Mouse (Mus musculus): ENCODE data around the gene Tmx2.
A peak's percentile ranks its signal among the peaks of the same experiment; 100 is the strongest.
"Not testable (repeated sequence)": the region's sequence is repeated elsewhere in the genome, so short reads cannot be mapped to it uniquely, and the experiment has no call there.

The Tmx2 gene

GRCm38 (mm10) chr2:84679016-84679415 is at the start of gene Tmx2:
TSS of gene Tmx2 (minus strand) at chr2:84679140.
- DNase-seq (ENCODE audit: low read depth) = no peak

DNA sequence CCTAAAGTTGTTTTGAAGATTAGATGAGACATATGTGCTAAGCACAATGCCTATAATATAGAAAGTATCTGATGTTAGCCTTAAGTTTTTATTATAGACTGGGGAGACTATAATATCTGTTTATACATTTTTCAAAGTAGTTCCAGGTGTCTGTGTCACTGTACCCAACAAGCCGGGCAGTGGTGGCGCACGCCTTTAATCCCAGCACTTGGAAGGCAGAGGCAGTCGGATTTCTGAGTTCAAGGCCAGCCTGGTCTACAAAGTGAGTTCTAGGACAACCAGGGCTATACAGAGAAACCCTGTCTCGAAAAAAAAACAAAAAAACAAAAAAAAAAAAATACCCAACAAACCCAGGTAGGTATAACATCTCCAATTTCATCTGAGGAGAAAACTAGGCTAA is 49.3 kb upstream of the Tmx2 start:
- not testable (repeated sequence) for DNase-seq (ENCODE audit: low read depth)

GRCm38 (mm10) chr2:84727172-84727858 is 48.4 kb upstream of the Tmx2 start, which contains the start of gene Clp1:
TSS of gene Clp1 (minus strand) at chr2:84727350.
- DNase-seq (ENCODE audit: low read depth) = peak; percentile 99

DNA sequence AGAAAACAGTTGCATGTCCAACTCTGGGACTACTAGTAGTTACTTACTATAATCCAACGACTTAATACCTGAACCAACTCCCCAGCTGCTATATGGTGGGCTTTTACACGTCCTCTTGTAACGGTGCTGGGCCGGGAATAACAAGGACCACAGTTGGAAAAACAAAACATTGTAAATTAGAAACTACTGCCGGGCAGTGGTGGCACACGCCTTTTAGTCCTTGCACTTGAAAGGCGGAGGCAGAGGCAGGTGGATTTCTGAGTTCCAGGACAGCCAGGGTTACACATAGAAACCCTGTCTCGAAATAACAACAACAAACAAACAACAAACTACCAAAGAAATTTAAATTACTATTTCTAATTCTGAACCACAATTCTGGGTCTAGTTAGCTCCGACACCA is 47.8 kb upstream of the Tmx2 start:
- DNase-seq (ENCODE audit: low read depth) = no peak

GRCm38 (mm10) chr2:84725770-84726169 is 46.8 kb upstream of the Tmx2 start:
- no peak for DNase-seq (ENCODE audit: low read depth)

DNA sequence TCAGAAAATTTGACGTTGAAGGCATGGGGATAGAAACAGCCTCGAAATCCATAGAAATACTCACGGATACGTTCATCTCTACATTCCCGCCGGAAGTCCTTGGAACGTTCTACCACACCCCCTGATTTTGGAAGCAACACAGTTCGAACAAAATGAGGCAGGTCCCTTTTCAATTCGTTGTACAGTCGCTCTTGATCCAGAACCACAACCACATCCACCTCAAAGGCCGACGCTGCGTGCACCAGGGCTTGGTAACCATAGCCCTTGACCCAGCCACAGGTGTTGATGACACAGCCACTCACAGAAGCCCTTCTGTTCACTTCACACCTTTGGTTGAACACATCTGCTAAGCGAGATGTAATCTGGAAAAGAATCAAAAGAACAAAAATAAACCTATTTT is 44.9 kb upstream of the Tmx2 start:
- no peak for DNase-seq (ENCODE audit: low read depth)

- no peak for DNase-seq (ENCODE audit: low read depth)
Measured at GRCm38 (mm10) chr2:84721182-84721581, 42.2 kb upstream of the Tmx2 start.

- no peak for DNase-seq (ENCODE audit: low read depth)
Measured at GRCm38 (mm10) chr2:84720718-84721117, 41.8 kb upstream of the Tmx2 start.

DNA sequence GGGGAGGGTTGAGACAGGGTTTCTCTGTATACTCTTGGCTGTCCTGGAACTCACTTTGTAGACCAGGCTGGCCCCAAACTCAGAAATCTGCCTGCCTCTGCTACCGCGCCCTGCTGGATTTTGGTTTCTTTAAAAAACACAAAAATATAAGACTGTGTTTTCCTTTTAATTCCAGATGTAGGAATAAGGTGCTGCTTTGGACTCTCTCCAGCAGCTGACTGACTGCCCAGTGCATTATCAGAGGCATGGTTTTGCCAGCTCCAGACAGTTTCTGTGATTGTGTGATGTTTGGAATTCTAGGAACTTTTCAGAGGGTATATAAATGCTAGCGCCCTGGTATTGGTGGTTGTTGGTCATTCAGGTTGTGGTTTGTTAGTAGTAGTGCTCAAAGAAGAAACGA is 38.4 kb upstream of the Tmx2 start:
- no peak for DNase-seq (ENCODE audit: low read depth)

DNA sequence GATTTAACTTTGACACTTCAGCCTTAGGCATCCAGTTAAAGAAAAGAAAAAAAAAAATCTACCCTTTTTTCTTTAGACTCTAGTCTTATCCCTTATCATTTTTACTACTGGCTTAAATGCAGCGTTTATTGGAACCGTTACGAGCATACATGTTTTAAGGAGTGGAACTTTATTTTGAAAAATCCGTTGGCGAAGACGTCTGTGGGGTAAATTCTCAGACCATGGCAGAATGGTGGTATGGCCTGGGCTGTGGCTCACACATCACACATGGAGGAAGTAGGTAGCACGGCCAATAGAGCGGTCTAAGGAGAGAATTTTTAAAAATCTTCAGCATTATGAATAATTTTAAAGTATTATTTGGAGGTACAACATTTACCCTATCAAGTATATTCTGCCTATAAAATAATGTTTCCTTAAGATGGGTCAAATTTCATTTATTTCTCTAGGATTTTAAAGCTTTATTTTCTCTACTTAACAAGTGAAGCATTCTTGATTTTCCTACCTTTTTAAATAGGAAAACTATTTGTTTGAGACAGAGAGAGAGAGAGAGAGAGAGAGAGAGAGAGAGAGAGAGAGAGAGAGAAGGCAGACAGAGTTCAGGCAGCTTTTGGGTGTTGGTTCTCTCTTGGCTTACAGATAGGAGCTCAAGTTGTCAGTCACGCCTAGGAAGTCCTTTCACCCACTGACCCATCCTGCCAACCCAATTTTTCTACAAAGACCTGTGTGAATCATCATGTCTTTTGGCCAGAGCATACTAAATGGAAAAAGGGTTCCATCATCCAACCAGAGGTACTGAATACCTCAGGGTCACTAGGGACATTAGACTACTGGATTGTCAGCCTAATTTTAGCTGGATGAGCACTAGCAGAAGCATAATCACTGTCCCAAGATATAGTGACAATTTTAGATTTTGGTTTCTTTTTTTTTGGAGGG is 37.7 kb upstream of the Tmx2 start:
- DNase-seq (ENCODE audit: low read depth) = no peak

DNA sequence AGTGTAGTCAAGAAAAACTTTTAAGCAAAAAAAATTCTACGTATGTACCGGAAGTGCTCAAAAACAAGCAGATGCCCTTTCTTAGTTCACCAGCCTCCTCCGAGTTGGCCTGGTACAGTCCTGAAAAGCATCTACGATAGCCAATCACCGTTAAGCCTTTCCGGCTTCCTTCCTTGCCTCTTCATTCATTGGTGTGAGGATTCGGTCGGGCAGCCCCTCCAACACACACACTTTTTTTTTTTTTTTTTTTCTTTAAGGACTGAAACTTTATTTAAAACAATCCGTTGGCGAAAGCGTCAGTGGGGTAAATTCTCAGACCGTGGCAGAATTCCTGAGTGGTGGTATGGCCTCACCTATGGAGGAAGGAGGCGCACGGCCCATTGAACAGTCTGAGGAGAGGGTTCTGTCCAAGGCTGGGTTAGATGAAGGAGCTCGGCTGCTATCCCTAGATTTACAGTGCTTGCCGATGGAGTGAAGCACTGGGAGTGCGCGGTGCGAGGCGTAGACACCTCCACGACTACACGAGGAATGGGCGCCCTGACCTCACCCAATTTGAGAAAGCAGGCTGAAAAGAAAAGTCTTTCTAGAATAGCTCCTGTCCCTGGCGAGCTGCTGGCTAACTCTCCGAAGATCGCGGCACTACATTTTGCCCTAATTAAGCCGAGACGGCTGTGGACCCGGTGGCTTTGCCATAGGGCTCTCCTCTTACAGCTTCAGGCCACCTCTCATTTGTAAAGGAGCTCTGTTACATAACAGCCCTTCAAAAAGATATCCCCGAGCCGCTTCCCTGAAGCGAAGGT is 36.8 kb upstream of the Tmx2 start:
- peak; percentile 85 for DNase-seq (ENCODE audit: low read depth)

DNA sequence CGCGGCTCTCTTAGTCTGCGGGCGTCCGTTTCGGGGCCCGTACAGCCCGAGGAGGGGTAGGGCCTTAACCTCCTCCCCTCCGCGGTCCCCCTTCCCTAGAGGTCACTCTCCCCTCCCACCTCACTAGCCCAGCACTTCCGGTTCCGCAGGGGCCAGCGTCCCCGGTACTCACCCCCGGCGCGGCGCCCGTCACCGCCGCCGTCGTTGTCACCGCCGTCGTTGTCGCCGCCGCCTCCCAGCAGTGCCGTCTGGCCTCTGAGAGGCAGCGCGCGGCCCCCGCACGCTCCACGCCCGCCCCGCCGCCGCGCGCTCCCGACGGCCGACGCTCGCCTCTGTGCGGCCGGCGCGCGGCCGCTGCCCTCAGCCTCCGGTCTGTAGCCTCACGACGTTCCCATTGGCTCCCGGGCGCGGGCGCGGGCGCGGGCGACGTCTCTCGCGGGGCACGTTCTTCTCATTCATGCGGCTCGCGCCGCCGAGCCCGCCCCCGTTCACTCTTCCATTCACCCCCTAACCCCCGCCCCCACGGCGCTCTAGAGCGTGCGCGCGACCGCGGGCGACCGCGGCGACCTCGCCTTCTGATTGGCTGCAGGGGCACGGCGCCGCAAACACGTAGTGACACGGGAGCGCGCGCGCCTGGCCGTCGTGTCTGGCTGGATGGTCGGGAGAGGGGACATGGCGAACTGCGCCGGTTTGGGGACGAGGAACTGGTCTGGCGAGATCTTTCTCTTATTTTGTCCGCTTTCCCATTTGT is 36.0 kb upstream of the Tmx2 start, which contains the start of gene Zdhhc5:
TSS of gene Zdhhc5 (minus strand) at position 370 of the 751 bp plus-strand sequence.
- peak; percentile 95 for DNase-seq (ENCODE audit: low read depth)

- no peak for DNase-seq (ENCODE audit: low read depth)
Measured at GRCm38 (mm10) chr2:84714422-84714810, 35.5 kb upstream of the Tmx2 start.

DNA sequence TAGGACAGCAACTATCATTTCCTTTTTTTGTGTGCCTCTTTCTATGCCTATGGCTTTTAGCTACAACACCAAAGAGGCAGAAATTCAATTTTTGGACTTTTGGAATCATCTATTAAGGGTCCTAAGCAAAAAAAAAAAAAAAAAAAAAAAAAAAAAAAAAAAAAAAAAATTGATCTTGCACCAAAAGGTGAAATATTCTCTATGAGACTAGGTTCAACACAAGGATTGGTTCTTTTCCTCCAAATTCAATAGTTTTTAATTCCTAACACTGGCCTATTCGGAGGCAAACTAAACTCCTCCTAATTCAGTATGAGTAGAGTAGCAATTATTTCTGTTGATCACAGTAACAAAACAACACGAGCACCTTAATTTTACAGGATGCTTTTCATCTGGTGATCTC is 33.0 kb upstream of the Tmx2 start:
- no peak for DNase-seq (ENCODE audit: low read depth)

- DNase-seq (ENCODE audit: low read depth) = no peak
Measured at GRCm38 (mm10) chr2:84707523-84707922, 28.6 kb upstream of the Tmx2 start.

GRCm38 (mm10) chr2:84705295-84705694 is 26.4 kb upstream of the Tmx2 start:
- no peak for DNase-seq (ENCODE audit: low read depth)

- DNase-seq (ENCODE audit: low read depth) = no peak
Measured at GRCm38 (mm10) chr2:84704329-84704728, 25.4 kb upstream of the Tmx2 start.

- no peak for DNase-seq (ENCODE audit: low read depth)
Measured at GRCm38 (mm10) chr2:84703497-84703896, 24.6 kb upstream of the Tmx2 start.

DNA sequence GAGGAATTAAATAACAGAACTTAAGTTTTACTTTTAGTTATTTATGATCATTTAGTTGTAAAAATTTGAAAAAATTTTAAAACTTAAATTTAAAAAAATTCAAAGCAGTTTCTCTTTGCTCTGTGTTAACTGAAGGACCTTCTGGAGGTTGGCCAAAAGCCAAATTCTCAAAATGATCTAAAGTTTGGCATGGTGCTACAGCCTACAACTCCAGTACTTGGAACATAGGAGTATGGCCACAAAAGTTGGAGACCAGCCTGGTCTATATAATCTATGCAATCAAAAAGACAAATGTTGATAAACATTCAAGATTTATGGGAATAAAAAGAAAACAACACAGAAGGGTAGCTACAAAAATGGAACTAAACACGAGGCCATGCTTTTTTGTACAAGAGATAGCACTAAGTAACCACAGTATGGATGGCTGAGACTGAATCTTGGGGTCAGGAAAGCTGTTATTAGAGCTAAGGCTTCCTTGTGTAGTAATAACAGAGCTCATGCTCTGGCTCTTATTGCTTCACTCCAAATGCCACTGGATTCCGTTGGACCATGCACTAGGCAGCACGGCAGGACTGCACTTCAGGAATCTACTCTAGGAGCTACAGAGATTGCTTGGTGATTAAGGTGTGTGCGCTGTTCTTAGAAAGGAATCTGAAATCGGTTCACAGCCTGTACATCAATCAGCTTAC is 16.2 kb upstream of the Tmx2 start:
- no peak for DNase-seq (ENCODE audit: low read depth)

DNA sequence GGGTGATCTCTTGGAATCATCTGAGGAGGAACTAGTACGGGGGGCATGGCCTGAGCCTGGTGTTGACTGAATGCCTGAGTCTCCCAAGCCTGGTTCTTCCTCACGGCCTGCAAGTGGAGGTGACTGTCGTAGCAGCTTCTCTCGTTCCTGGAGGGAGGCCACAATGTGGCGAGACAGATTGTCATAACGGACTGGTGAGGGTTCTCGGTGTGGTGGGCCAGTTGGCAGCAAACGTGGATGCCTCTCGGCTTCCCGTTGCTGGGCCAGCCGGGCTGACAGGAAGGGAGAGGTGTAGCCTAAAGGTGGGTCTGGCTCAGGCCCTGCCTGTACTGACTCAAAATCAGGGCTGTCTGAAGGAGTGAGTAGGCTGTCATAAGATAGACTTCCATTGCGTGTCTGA is 11.1 kb upstream of the Tmx2 start:
- no peak for DNase-seq (ENCODE audit: low read depth)
